Mouse (Mus musculus) liver, adult 2 months (tissue): ENCODE measurements around the gene Tmcc3. TPM values are rescaled to one million over a fixed set of nuclear protein-coding genes. Genes with fewer than 3 reads are reported as not detected.
A peak's percentile ranks its signal among the peaks of the same experiment; 100 is the strongest.

Source experiments
- DNase-seq: peaks from one replicate; pipeline ENCODE4 v3.0.0-alpha.2; 2011; ENCODE audit warnings: low read depth, low spot score; ENCODE audit errors: extremely low read depth
- H3K27ac ChIP-seq: fragments of 200-500 bp; replicated peaks from 2 replicates; pipeline ENCODE4 v1.5.1; 2012; ENCODE audit warnings: low read depth, mild to moderate bottlenecking, control low read depth, inconsistent platforms, low read length; ENCODE audit not compliant: insufficient read depth
- H3K27me3 ChIP-seq: fragments of 200-500 bp; 2 replicates; pipeline ENCODE4 v1.6.1; 2012; ENCODE audit warnings: mild to moderate bottlenecking, moderate library complexity, low read length, inconsistent platforms; ENCODE audit not compliant: control insufficient read depth, insufficient read depth
- H3K36me3 ChIP-seq: fragments of 200-500 bp; 2 replicates; pipeline ENCODE4 v1.6.1; 2012; ENCODE audit warnings: low read length, inconsistent platforms; ENCODE audit not compliant: control insufficient read depth, insufficient read depth
- H3K4me1 ChIP-seq: fragments of 200-500 bp; 2 replicates; pipeline ENCODE4 v1.6.1; 2011; ENCODE audit warnings: low read length; ENCODE audit not compliant: control insufficient read depth, insufficient read depth
- H3K4me3 ChIP-seq: fragments of 200-500 bp; 2 replicates; pipeline ENCODE4 v1.5.1; 2011; ENCODE audit warnings: low read depth, mild to moderate bottlenecking, control low read depth, low read length, moderate library complexity; ENCODE audit not compliant: insufficient read depth
- H3K79me2 ChIP-seq: fragments of 200-500 bp; 2 replicates; pipeline ENCODE4 v1.6.1; 2012; ENCODE audit warnings: inconsistent platforms, mild to moderate bottlenecking, low read length, moderate library complexity; ENCODE audit not compliant: control insufficient read depth, insufficient read depth
- H3K9ac ChIP-seq: fragments of 200-500 bp; 2 replicates; pipeline ENCODE4 v1.6.1; 2012; ENCODE audit warnings: low read depth, mild to moderate bottlenecking, control low read depth, inconsistent platforms, low read length
- CTCF ChIP-seq: fragments of 200-500 bp; IDR thresholded peaks from 2 replicates; pipeline ENCODE4 v1.5.1; 2011; ENCODE audit warnings: low read depth, low read length, control low read depth
- POLR2A ChIP-seq: fragments of 200-500 bp; IDR thresholded peaks from 2 replicates; pipeline ENCODE4 v1.6.1; 2011; ENCODE audit warnings: low read length, control low read depth; ENCODE audit not compliant: insufficient read depth; ENCODE audit errors: extremely low read depth
- WGBS: fragments of 180-500 bp; shearing (Covaris S2); methylation state at CpG from one replicate; pipeline ENCODE4 v1.1.7; 2018; 5-methylcytosine and 5-hydroxymethylcytosine counted together
- polyA plus RNA-seq: library from polyadenylated mRNA; depleted of rRNA; stranded (reverse); fragments of >200 nt; gene quantifications from 2 replicates; pipeline ENCODE4 v1.2.3, GENCODE M21; 2012
- total RNA-seq: library from RNA; depleted of rRNA; stranded (reverse); fragments of >200 nt; gene quantifications from 2 replicates; pipeline ENCODE4 v1.2.3, GENCODE M21; 2014

Tmcc3 gene
- total and polyA plus RNA-seq, 2 experiments, result 3.2 to 7.9 TPM

DNA sequence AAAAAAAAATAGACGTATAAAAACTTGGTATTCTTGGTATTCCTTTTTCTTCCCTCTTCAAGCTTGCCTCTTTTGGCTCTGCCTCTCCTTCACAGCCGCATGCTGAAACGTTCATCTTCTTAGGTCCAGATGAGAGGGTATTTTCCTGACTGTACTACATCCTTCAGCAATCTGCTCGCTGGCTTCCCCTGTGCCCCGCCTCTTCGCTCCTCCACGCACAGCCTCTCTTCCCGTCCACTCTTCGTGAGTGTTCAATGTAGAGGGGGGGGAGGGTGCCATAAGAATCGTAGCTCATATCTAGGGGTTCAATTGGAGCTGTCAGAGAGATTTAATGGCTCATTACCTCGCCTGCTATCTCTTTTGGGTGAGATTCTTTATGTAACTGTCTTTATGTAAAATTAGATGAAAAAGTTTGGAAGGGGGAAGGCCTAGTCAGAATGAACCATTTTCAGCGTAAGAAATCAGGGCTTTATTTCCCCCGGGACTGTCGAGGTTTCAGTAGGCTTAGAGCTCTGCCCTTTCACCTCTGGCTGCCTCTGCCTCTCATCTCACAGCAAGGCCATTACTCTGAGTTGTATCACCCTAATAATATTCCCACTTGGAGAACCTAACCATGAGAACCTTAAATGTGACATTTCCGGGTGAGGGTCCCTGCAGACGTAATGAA is 188.6 kb downstream of the Tmcc3 start:
- no peak for DNase-seq
- Histone ChIP-seq H3K4me1 (no peaks in the 10 kb centered on the region), H3K4me3 (no peak overlapping the region), H3K36me3 (no peaks in the 10 kb centered on the region), H3K27ac (no peak overlapping the region), H3K27me3 (no peaks in the 10 kb centered on the region), H3K9ac (no peak overlapping the region), H3K79me2 (no peaks in the 10 kb centered on the region)
- TF ChIP-seq CTCF, result no peak
- WGBS, result 74% methylated on average over 16 of the region's 16 CpGs

DNA sequence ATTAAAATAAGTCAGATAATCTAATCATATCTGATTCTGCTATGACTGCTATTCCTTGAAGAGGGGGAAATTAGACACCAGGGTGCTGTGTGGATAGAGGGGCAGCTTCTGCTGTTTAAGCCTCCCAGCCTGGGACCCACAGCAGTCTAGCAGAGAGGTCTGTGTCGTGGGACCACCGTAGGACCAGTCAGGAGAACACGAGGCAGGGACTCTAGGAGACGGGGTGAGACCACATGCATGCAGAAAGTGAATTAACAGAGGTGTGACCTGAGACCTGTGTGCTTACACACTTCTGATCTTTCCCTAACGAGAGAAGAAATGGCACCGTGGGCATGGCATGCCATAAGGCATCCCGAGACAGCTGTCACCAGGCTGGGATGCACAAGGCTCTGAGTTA is 189.1 kb downstream of the Tmcc3 start:
- Histone ChIP-seq H3K4me1 (no peaks in the 10 kb centered on the region), H3K79me2 (no peaks in the 10 kb centered on the region), H3K36me3 (no peaks in the 10 kb centered on the region), H3K27ac (no peak overlapping the region), H3K4me3 (no peak overlapping the region), H3K27me3 (no peaks in the 10 kb centered on the region), H3K9ac (no peak overlapping the region)
- TF ChIP-seq CTCF, result no peak
- TF ChIP-seq POLR2A, result no peak
- no peak for DNase-seq
- WGBS, result 97% methylated on average over 7 of the region's 7 CpGs

DNA sequence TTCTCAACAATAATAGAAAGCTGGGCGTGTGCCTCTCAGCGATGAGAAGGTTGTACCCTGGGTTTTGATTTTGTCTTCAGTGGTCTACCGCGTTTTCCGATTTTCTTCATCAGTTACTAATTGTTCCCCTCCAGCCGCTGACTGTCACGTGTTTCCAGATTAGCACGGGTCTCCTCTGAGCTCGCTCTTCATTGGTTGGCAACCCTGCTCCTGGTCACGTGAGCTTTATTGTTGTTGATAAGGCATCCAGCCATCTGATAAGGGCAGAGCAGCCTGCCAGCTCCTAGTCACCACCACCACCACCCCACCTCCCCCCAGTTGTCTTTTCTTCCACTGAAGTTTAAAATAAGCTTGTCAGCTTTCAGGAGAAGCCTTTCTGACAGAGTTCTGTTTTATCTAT is 190.0 kb downstream of the Tmcc3 start:
- Histone ChIP-seq H3K9ac (no peak overlapping the region), H3K27ac (no peak overlapping the region), H3K4me3 (no peak overlapping the region), H3K36me3 (no peaks in the 10 kb centered on the region), H3K4me1 (no peaks in the 10 kb centered on the region), H3K27me3 (no peaks in the 10 kb centered on the region), H3K79me2 (no peaks in the 10 kb centered on the region)
- no peak for DNase-seq
- no peak for TF ChIP-seq CTCF
- TF ChIP-seq POLR2A, result no peak
- 82% methylated on average over 10 of the region's 10 CpGs for WGBS

DNA sequence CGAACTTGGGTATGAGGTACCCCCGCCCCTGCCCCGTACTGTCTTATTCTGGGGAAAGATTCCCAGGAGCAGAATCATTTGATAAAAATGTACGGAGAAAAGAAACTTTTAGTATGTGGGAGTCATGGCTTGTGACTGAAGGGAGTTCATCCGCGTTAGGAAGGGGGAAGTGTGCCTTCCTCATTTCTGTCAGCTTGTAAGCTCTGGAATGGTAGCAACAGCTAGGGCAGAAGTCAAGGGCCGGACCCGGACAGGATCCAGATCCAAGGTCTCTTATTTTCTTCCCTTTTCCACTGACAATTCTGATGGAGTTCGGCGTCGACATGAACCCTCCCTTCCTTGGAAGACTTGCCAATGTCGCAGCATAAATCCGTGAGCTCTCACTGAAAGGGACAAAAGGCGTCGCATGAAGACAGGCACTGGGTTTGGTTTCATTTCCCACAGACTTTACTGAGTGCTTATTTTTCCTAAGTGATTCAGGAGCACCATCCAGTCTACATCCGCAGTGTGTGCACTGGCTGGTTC is 193.6 kb downstream of the Tmcc3 start:
- 80% methylated on average over 16 of the region's 16 CpGs for WGBS
- Histone ChIP-seq H3K36me3 (no peaks in the 10 kb centered on the region), H3K4me3 (0 out of 2 replicates have a peak overlapping the region, but pooled peaks have one; percentile 1), H3K27me3 (no peaks in the 10 kb centered on the region), H3K27ac (no peak overlapping the region), H3K9ac (peak overlapping the region; percentile 2; the same call in 1 of the 2 replicates), H3K79me2 (no peaks in the 10 kb centered on the region), H3K4me1 (no peaks in the 10 kb centered on the region)
- DNase-seq, result peak; percentile 28
- TF ChIP-seq CTCF, result no peak
- no peak for TF ChIP-seq POLR2A

DNA sequence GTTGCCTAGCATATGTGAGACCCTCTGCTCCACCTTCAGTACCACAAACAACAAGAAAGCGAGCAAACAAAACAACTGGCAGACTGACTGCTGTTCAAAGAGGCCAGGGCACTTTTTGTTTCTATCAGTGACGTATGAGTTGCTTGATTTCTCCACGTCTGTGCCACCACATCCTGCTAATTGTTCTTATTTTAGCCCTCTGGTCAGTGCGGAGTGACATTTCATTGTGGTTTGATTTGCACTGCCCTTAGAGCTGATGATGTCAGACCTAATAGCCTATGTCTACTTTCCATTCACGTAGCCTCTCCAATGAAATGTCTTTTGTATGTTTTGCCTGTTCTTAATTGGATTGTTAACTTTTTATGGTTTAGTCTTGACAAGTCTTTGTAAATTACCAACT is 197.1 kb downstream of the Tmcc3 start:
- TF ChIP-seq CTCF, result no peak
- TF ChIP-seq POLR2A, result no peak
- no peaks in the 10 kb centered on the region for H3K79me2 ChIP-seq
- H3K27ac ChIP-seq, result no peak overlapping the region
- H3K4me1 ChIP-seq, result 0 out of 2 replicates have a peak, but pooled peaks cover under 1% of the 10 kb centered on the region
- no peak overlapping the region for H3K4me3 ChIP-seq
- no peak overlapping the region for H3K9ac ChIP-seq
- no peaks in the 10 kb centered on the region for H3K36me3 ChIP-seq
- no peak for DNase-seq
- no peaks in the 10 kb centered on the region for H3K27me3 ChIP-seq
- 85% methylated on average over 5 of the region's 5 CpGs for WGBS

DNA sequence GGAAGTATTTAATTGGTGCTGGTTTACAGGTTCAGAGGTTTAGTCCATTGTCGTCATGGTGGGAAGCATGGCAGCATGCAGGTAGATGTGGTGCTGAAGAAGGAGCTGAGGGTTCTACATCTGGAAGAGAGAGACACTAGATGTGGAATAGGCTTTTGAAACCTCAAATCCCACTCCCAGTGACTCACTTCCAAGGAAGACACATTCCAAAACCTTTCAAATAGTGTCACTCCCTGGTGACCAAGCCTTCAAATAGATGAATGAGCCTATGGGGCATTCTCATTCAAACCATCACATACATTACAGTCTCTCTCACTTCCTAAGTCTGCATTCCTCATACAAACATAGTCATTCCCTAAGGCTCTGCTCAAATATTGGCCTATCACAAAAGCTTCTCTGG is 201.0 kb downstream of the Tmcc3 start:
- Histone ChIP-seq H3K36me3 (no peaks in the 10 kb centered on the region), H3K9ac (no peak overlapping the region), H3K4me3 (no peak overlapping the region), H3K27ac (no peak overlapping the region), H3K79me2 (peaks cover 4% of the 10 kb centered on the region; the same call in 1 of the 2 replicates), H3K4me1 (peaks cover 11% of the 10 kb centered on the region), H3K27me3 (no peaks in the 10 kb centered on the region)
- DNase-seq, result no peak
- TF ChIP-seq POLR2A (no peak), CTCF (no peak)
- WGBS, result 95% methylated on average over 1 of the region's 1 CpGs
